Mouse (Mus musculus) cerebellum, adult 2 months (tissue): ENCODE data around the gene Wdfy3. TPM values are rescaled to one million over a fixed set of nuclear protein-coding genes. Genes with fewer than 3 reads are reported as not detected.
"Not testable (repeated sequence)": the region's sequence is repeated elsewhere in the genome, so short reads cannot be mapped to it uniquely, and the experiment has no call there.

ENCODE experiments used
- DNase-seq, 2 experiments: peaks; one replicate each; pipeline ENCODE4 v3.0.0; 2021
- H3K27ac ChIP-seq: fragments of 200-500 bp; 2 replicates; pipeline ENCODE4 v1.5.1; 2012; ENCODE audit warnings: low read length, control low read depth, inconsistent platforms; ENCODE audit not compliant: insufficient read depth
- H3K27me3 ChIP-seq: fragments of 200-500 bp; 2 replicates; pipeline ENCODE4 v1.6.1; 2012; ENCODE audit warnings: inconsistent platforms, mild to moderate bottlenecking, low read length, moderate library complexity; ENCODE audit not compliant: control insufficient read depth, insufficient read depth
- H3K4me1 ChIP-seq: fragments of 200-500 bp; 2 replicates; pipeline ENCODE4 v1.6.1; 2011; ENCODE audit warnings: low read length; ENCODE audit not compliant: control insufficient read depth, insufficient read depth
- H3K4me3 ChIP-seq: fragments of 200-500 bp; replicated peaks from 2 replicates; pipeline ENCODE3; 2011; ENCODE audit warnings: mild to moderate bottlenecking, low read depth, low read length, control low read depth; ENCODE audit not compliant: insufficient read depth
- CTCF ChIP-seq: fragments of 200-500 bp; IDR thresholded peaks from 2 replicates; pipeline ENCODE4 v1.5.1; 2011; ENCODE audit warnings: low read depth, mild to moderate bottlenecking, control low read depth, low read length, moderate library complexity, borderline replicate concordance; ENCODE audit not compliant: insufficient read depth
- POLR2A ChIP-seq: fragments of 200-500 bp; IDR thresholded peaks from 2 replicates; pipeline ENCODE4 v1.6.1; 2011; ENCODE audit warnings: low read length, control low read depth, borderline replicate concordance; ENCODE audit not compliant: insufficient read depth
- WGBS: fragments of 180-500 bp; shearing (Covaris S2); methylation state at CpG from one replicate; pipeline ENCODE4 v1.1.7; 2018; 5-methylcytosine and 5-hydroxymethylcytosine counted together
- polyA plus RNA-seq: library from polyadenylated mRNA; depleted of rRNA; stranded (reverse); fragments of >200 nt; gene quantifications from 2 replicates; pipeline ENCODE4 v1.2.3, GENCODE M21; 2012

Wdfy3 gene
- polyA plus RNA-seq, 1 experiment: 75.4 TPM

GRCm38 (mm10) chr5:101931997-101932396 lies 137.7 kb downstream of the Wdfy3 start:
- TF ChIP-seq POLR2A (no peak), CTCF (no peak)
- 79% methylated on average over 4 of the region's 4 CpGs for WGBS
- H3K27ac ChIP-seq: no peak overlapping the region
- H3K4me3 ChIP-seq: no peak overlapping the region
- peaks cover 7% of the 10 kb centered on the region; the same call in 1 of the 2 replicates for H3K4me1 ChIP-seq
- no peak for DNase-seq
- H3K27me3 ChIP-seq: no peaks in the 10 kb centered on the region

- DNase-seq: no peak
- WGBS: 85% methylated on average over 8 of the region's 8 CpGs
- Histone ChIP-seq H3K4me3 (no peak overlapping the region), H3K27ac (no peak overlapping the region; the same call in 1 of the 2 replicates), H3K4me1 (peaks cover 12% of the 10 kb centered on the region), H3K27me3 (no peaks in the 10 kb centered on the region)
- no peak for TF ChIP-seq POLR2A
Observed at GRCm38 (mm10) chr5:101926311-101926710, 143.4 kb downstream of the Wdfy3 start.

- Histone ChIP-seq H3K27ac (no peak overlapping the region), H3K4me3 (no peak overlapping the region), H3K27me3 (no peaks in the 10 kb centered on the region), H3K4me1 (peaks cover 9% of the 10 kb centered on the region)
- 53% methylated on average over 11 of the region's 11 CpGs for WGBS
- TF ChIP-seq CTCF (no peak), POLR2A (no peak)
- no peak for DNase-seq
Observed at GRCm38 (mm10) chr5:101923710-101924109, 146.0 kb downstream of the Wdfy3 start.

GRCm38 (mm10) chr5:101919559-101919958 lies 150.2 kb downstream of the Wdfy3 start:
- WGBS: 71% methylated on average over 5 of the region's 5 CpGs
- Histone ChIP-seq H3K4me1 (no peaks in the 10 kb centered on the region), H3K4me3 (no peak overlapping the region), H3K27me3 (no peaks in the 10 kb centered on the region), H3K27ac (no peak overlapping the region)
- no peak for DNase-seq
- TF ChIP-seq POLR2A: no peak
- no peak for TF ChIP-seq CTCF

- Histone ChIP-seq H3K4me1 (no peaks in the 10 kb centered on the region), H3K27ac (no peak overlapping the region), H3K4me3 (no peak overlapping the region), H3K27me3 (no peaks in the 10 kb centered on the region)
- no peak for TF ChIP-seq POLR2A
- TF ChIP-seq CTCF: no peak
- DNase-seq: no peak
- 93% methylated on average over 10 of the region's 10 CpGs for WGBS
Observed at GRCm38 (mm10) chr5:101909468-101909867, 160.3 kb downstream of the Wdfy3 start.

- H3K27ac ChIP-seq: no peak overlapping the region
- no peak overlapping the region for H3K4me3 ChIP-seq
- TF ChIP-seq CTCF (no peak), POLR2A (no peak)
- no peaks in the 10 kb centered on the region for H3K27me3 ChIP-seq
- WGBS: 95% methylated on average over 3 of the region's 3 CpGs
- peaks cover 3% of the 10 kb centered on the region; the same call in 1 of the 2 replicates for H3K4me1 ChIP-seq
- DNase-seq: no peak
Observed at GRCm38 (mm10) chr5:101905624-101906023, 164.1 kb downstream of the Wdfy3 start.

- not testable (repeated sequence) for H3K27me3 ChIP-seq, H3K4me3 ChIP-seq, DNase-seq, H3K27ac ChIP-seq, H3K4me1 ChIP-seq
- WGBS: 52% methylated on average over 4 of the region's 4 CpGs
Observed at GRCm38 (mm10) chr5:101904841-101905240, 164.9 kb downstream of the Wdfy3 start.

- Histone ChIP-seq H3K4me1 (peaks cover 11% of the 10 kb centered on the region), H3K27me3 (no peaks in the 10 kb centered on the region), H3K27ac (no peak overlapping the region), H3K4me3 (no peak overlapping the region)
- DNase-seq: no peak
- no peak for TF ChIP-seq POLR2A
- WGBS: 96% methylated on average over 1 of the region's 1 CpGs
Observed at GRCm38 (mm10) chr5:101902686-101903085, 167.0 kb downstream of the Wdfy3 start.

GRCm38 (mm10) chr5:101899981-101900380 lies 169.7 kb downstream of the Wdfy3 start:
- 67% methylated on average over 15 of the region's 15 CpGs for WGBS
- Histone ChIP-seq H3K27me3 (no peaks in the 10 kb centered on the region), H3K27ac (peak overlapping the region; percentile 0; the same call in 1 of the 2 replicates), H3K4me1 (peaks cover 25% of the 10 kb centered on the region), H3K4me3 (no peak overlapping the region)
- DNase-seq: peak; percentile 58 to 60
- no peak for TF ChIP-seq CTCF
- TF ChIP-seq POLR2A: no peak
